Mouse (Mus musculus) hindbrain, postnatal 0 days (tissue): ENCODE results near the gene Anks1. TPM values are rescaled to one million over a fixed set of nuclear protein-coding genes. Genes with fewer than 3 reads are reported as not detected.

Source experiments
- ATAC-seq: fragments of 200-750 bp; cut with Nextera tagmentation; 2 replicates; pipeline ENCODE4 v1.8.0; 2017; ENCODE audit warnings: mild to moderate bottlenecking, moderate TSS enrichment, moderate library complexity
- DNase-seq: peaks from one replicate; pipeline ENCODE4 v3.0.0-alpha.2; 2015; ENCODE audit warnings: low spot score
- H3K27ac ChIP-seq: fragments of 300-500 bp; sonication (generic); 2 replicates; pipeline ENCODE4 v1.5.1; 2014; ENCODE audit warnings: mild to moderate bottlenecking
- H3K27me3 ChIP-seq: fragments of 300-500 bp; sonication (generic); 2 replicates; pipeline ENCODE4 v1.6.1; 2014; ENCODE audit warnings: low read length, mixed read lengths; ENCODE audit not compliant: insufficient read depth
- H3K36me3 ChIP-seq: fragments of 300-500 bp; sonication (generic); 2 replicates; pipeline ENCODE4 v1.6.1; 2014; ENCODE audit warnings: low read length, mixed read lengths; ENCODE audit not compliant: insufficient read depth
- H3K4me1 ChIP-seq: fragments of 300-500 bp; sonication (generic); 2 replicates; pipeline ENCODE4 v1.6.1; 2014; ENCODE audit warnings: antibody characterized with exemption, low read length, mixed read lengths; ENCODE audit not compliant: insufficient read depth
- H3K4me2 ChIP-seq: fragments of 300-500 bp; sonication (generic); 2 replicates; pipeline ENCODE4 v1.6.1; 2014; ENCODE audit warnings: low read depth, mild to moderate bottlenecking, low read length, moderate library complexity, mixed read lengths
- H3K4me3 ChIP-seq: fragments of 300-500 bp; sonication (generic); 2 replicates; pipeline ENCODE4 v1.5.1; 2014; ENCODE audit warnings: low read length
- H3K9ac ChIP-seq: fragments of 300-500 bp; sonication (generic); replicated peaks from 2 replicates; pipeline ENCODE4 v1.6.1; 2014; ENCODE audit warnings: mild to moderate bottlenecking, low read length, moderate library complexity, mixed read lengths
- H3K9me3 ChIP-seq: fragments of 300-500 bp; sonication (generic); 2 replicates; pipeline ENCODE4 v1.6.1; 2016; ENCODE audit warnings: low read length, mixed read lengths
- CTCF ChIP-seq: IDR thresholded peaks from 2 replicates; pipeline ENCODE4 v1.5.1; 2016; ENCODE audit warnings: antibody characterized with exemption, control low read depth, low read depth
- WGBS: fragments of 180-500 bp; shearing (Covaris S2); extraction: QIAGEN DNeasy Blood & Tissue Kit; methylation state at CpG from one replicate; pipeline ENCODE4 v1.1.7; 2014; 5-methylcytosine and 5-hydroxymethylcytosine counted together
- polyA plus RNA-seq: library from polyadenylated mRNA; unstranded; fragments of >200 nt; fragmentation: Nextera tagmentation; extraction: Ambion mirVana; gene quantifications from 2 replicates; pipeline ENCODE4 v1.2.1, GENCODE M21; 2015
- total RNA-seq: library from RNA; depleted of rRNA; stranded (reverse); fragments of >200 nt; gene quantifications from 2 replicates; pipeline ENCODE4 v1.2.3, GENCODE M21; 2014

The Anks1 gene
- total and polyA plus RNA-seq, 2 experiments from 2014 or later: 35.8 to 102 TPM

DNA sequence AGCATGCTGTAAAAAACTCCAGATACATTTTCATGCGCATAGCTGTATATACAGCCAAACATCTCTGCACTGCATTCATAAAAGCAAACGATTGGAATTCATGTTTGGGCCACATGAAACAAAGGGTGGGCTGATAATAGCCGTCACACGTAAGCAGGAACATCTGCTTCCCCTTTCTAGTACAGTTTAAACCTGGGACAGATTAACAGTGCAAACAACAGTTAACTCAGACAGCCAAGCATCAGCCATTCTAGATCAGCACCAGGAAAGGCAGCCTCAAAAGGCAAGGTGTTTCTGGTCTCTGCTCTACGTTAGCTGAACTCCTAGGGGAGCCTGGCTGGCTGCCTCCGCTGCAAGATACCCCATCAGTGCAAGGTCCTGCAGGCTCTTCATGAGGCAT lies 154.1 kb downstream of the Anks1 start:
- H3K9ac ChIP-seq: no peak overlapping the region
- no peak for TF ChIP-seq CTCF
- H3K9me3 ChIP-seq: no peaks in the 10 kb centered on the region
- DNase-seq (no peak), ATAC-seq (no peak)
- H3K4me2 ChIP-seq: no peak overlapping the region
- peaks cover 13% of the 10 kb centered on the region for H3K36me3 ChIP-seq
- H3K4me3 ChIP-seq: no peak overlapping the region
- no peaks in the 10 kb centered on the region for H3K27me3 ChIP-seq
- WGBS: 73% methylated on average over 6 of the region's 6 CpGs
- no peaks in the 10 kb centered on the region for H3K4me1 ChIP-seq
- H3K27ac ChIP-seq: no peak overlapping the region

GRCm38 (mm10) chr17:28067303-28067702 lies 158.2 kb downstream of the Anks1 start:
- ATAC-seq (no peak), DNase-seq (no peak)
- no peaks in the 10 kb centered on the region for H3K36me3 ChIP-seq
- H3K9me3 ChIP-seq: no peaks in the 10 kb centered on the region
- 72% methylated on average over 4 of the region's 4 CpGs for WGBS
- H3K27ac ChIP-seq: no peak overlapping the region
- TF ChIP-seq CTCF: no peak
- no peaks in the 10 kb centered on the region for H3K27me3 ChIP-seq
- no peak overlapping the region for H3K4me2 ChIP-seq
- H3K4me3 ChIP-seq: no peak overlapping the region
- H3K4me1 ChIP-seq: no peaks in the 10 kb centered on the region
- no peak overlapping the region for H3K9ac ChIP-seq

- Histone ChIP-seq H3K27me3 (no peaks in the 10 kb centered on the region), H3K27ac (no peak overlapping the region)
- no peak for ATAC-seq
Measured at GRCm38 (mm10) chr17:28069446-28069845, 160.3 kb downstream of the Anks1 start.

DNA sequence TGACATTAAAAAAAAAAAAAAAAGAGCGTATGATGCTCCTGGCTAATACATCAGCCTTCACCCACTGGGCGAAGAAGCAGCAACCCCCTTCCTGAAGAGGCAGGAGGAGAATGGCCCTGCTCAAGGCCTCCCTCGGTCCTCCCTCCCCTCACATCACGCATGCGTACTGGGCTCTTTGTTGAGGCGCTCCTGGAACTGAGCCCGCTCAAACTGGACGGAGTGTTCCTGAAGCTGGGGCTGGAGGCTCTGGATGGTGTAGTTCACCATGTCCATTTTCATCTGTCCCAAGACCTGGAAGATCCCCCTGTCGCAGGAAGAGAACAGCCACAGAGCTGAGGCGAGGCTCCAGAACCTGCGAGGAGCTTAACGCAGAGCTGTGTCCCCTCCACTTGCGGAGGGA lies 161.2 kb downstream of the Anks1 start:
- Histone ChIP-seq H3K27me3 (no peaks in the 10 kb centered on the region), H3K4me2 (no peak overlapping the region), H3K27ac (no peak overlapping the region), H3K36me3 (no peaks in the 10 kb centered on the region), H3K9ac (no peak overlapping the region), H3K4me3 (no peak overlapping the region), H3K4me1 (no peaks in the 10 kb centered on the region), H3K9me3 (no peaks in the 10 kb centered on the region)
- ATAC-seq: 0 out of 2 replicates have a peak, but pooled peaks have one; percentile 40
- TF ChIP-seq CTCF: no peak
- WGBS: 78% methylated on average over 13 of the region's 13 CpGs
- peak; percentile 61 for DNase-seq

More at GRCm38 (mm10) chr17:28069446-28069845, 160.3 kb downstream of the Anks1 start:
- H3K4me1 ChIP-seq: no peaks in the 10 kb centered on the region
- no peak overlapping the region for H3K9ac ChIP-seq
- no peak overlapping the region for H3K4me3 ChIP-seq
- no peak for DNase-seq
- WGBS: 28% methylated on average over 12 of the region's 12 CpGs
- TF ChIP-seq CTCF: no peak
- H3K9me3 ChIP-seq: no peaks in the 10 kb centered on the region
- no peaks in the 10 kb centered on the region for H3K36me3 ChIP-seq
- H3K4me2 ChIP-seq: no peak overlapping the region

DNA sequence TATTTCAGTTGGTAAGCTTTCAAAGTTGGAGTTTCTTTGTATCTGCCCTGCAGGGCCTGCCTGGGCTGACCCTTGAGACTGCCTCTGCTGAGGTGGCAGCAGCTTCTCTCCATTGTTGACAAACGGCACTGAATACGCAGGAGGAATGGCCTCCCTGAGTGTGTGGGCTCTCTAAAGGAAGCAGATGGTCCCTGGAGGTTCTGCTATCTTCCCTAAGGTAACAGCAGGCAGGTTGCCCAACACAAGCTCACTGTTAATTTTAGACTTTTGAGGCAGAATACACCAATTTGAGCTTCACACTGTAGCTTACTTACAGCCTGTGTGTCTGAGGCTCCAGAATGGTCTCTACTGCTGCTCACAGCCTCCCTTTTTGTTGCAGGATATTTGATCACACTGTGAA lies 163.6 kb downstream of the Anks1 start:
- Histone ChIP-seq H3K4me3 (no peak overlapping the region), H3K27me3 (no peaks in the 10 kb centered on the region), H3K27ac (no peak overlapping the region), H3K4me2 (no peak overlapping the region), H3K36me3 (no peaks in the 10 kb centered on the region), H3K4me1 (no peaks in the 10 kb centered on the region), H3K9me3 (no peaks in the 10 kb centered on the region), H3K9ac (no peak overlapping the region)
- WGBS: 74% methylated on average over 2 of the region's 2 CpGs
- DNase-seq (no peak), ATAC-seq (no peak)
- no peak for TF ChIP-seq CTCF

DNA sequence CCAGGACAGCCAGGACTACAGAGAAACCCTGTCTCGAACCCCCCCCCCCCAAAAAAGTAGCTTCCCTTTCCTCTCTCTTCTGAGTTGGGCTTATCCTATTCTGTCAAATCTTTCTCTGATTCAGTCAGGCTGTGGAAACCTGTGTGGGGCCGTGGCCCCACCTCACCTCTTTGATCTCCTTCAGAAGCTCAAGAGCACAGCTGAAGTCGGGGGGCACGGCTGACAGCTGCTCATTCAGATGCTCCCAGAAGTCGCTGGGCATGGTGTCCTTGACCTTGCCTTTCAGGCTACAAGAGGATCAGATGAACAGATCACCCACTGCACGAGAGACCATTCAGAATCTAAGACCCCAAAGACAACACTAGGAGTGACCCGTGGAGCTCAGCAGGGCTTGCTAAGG lies 165.4 kb downstream of the Anks1 start:
- no peak for DNase-seq
- Histone ChIP-seq H3K27ac (no peak overlapping the region), H3K36me3 (no peaks in the 10 kb centered on the region), H3K4me2 (no peak overlapping the region), H3K4me3 (no peak overlapping the region), H3K9me3 (no peaks in the 10 kb centered on the region), H3K4me1 (no peaks in the 10 kb centered on the region), H3K27me3 (no peaks in the 10 kb centered on the region), H3K9ac (no peak overlapping the region)
- WGBS: 78% methylated on average over 7 of the region's 7 CpGs
- TF ChIP-seq CTCF: no peak
- ATAC-seq: no peak

GRCm38 (mm10) chr17:28078028-28078427 lies 168.9 kb downstream of the Anks1 start:
- no peak for TF ChIP-seq CTCF
- Histone ChIP-seq H3K4me2 (no peak overlapping the region), H3K27me3 (no peaks in the 10 kb centered on the region), H3K9ac (no peak overlapping the region), H3K4me3 (no peak overlapping the region), H3K4me1 (no peaks in the 10 kb centered on the region), H3K27ac (no peak overlapping the region), H3K9me3 (no peaks in the 10 kb centered on the region), H3K36me3 (no peaks in the 10 kb centered on the region)
- ATAC-seq (no peak), DNase-seq (no peak)
- WGBS: 90% methylated on average over 9 of the region's 9 CpGs
